Mouse (Mus musculus) stomach, postnatal 0 days (tissue): ENCODE data around the gene Phrf1.

Experiments
- CTCF ChIP-seq: IDR thresholded peaks from 2 replicates; pipeline ENCODE4 v1.5.1; 2016; ENCODE audit warnings: antibody characterized with exemption, low read depth, mild to moderate bottlenecking, moderate library complexity
- EP300 ChIP-seq: optimal IDR thresholded peaks from 2 replicates; pipeline ENCODE3; 2016; ENCODE audit warnings: antibody characterized with exemption

- TF ChIP-seq CTCF, result no peak
- no peak for TF ChIP-seq EP300
Measured at GRCm38 (mm10) chr7:141191796-141192685, 36.5 kb upstream of the Phrf1 start.
